Mouse (Mus musculus): ENCODE data around the gene Agxt.

DNA sequence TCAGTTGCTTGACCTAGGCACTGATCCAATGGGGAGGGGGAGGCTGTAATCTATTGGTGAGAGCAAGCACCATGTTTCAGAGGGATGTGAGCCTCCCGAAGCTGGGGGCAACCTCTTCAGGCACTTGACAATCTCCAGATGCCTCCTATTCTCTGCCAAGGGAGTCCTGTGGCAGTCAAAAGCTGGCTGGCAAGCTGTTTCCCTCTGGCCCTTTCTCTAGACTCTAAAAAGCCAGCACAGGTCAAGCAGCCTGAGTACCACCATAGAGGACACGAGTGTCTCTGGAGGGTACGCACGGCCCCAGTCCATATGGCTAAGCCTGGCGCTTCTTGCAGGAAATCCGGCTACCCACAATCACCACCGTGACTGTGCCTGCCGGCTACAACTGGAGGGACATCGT lies 9.1 kb downstream of the Agxt start:
- TF ChIP-seq CTCF (conservative IDR thresholded peaks at IDR 0.05; ENCODE audit: insufficient read depth, insufficient read length, low read depth, low read length), result no peak
- no peak for TF ChIP-seq POLR2A (IDR thresholded peaks at IDR 0.05; ENCODE audit: low read depth, low read length)

Measured in kidney, adult 2 months (tissue).